Comparison of ENCODE assay signal across 12 mouse cellular contexts in genomic region chr4:85326052-85326451, GRCm38 (mm10).
"Had no signal": no experiment of that assay in that cellular context is flagged by ENCODE, and none has a peak within 500 bp of the region (broad histone marks: within the 10 kb centered on the region; RNA-seq: fewer than 3 reads in every experiment).

No protein-coding gene starts in this region.

- DNase-seq: kidney, adult 8-10 months; kidney, postnatal 25 days; lung, adult 2 months; lung, postnatal 4 days; midbrain, embryonic 14.5 days; thymus, postnatal 4 days had no signal

- ATAC-seq: lung, postnatal 0 days had no signal

- H3K4me3 ChIP-seq: limb, embryonic 10.5 days; liver, embryonic 15.5 days; midbrain, embryonic 10.5 days; neural tube, embryonic 13.5 days had no signal

- H3K4me2 ChIP-seq: liver, embryonic 11.5 days; liver, embryonic 15.5 days; neural tube, embryonic 13.5 days had no signal

- H3K9ac ChIP-seq: liver, embryonic 15.5 days; neural tube, embryonic 13.5 days had no signal

- H3K27ac ChIP-seq: limb, embryonic 10.5 days; liver, embryonic 15.5 days; midbrain, embryonic 10.5 days; neural tube, embryonic 13.5 days had no signal

- H3K27me3 ChIP-seq: liver, embryonic 15.5 days; neural tube, embryonic 13.5 days had no signal

- H3K36me3 ChIP-seq: limb, embryonic 10.5 days; liver, embryonic 15.5 days; midbrain, embryonic 10.5 days; neural tube, embryonic 13.5 days had no signal

- H3K9me3 ChIP-seq: limb, embryonic 10.5 days; liver, embryonic 15.5 days; midbrain, embryonic 10.5 days; neural tube, embryonic 13.5 days had no signal

- H3K4me1 ChIP-seq: limb, embryonic 10.5 days; liver, embryonic 15.5 days; midbrain, embryonic 10.5 days; neural tube, embryonic 13.5 days had no signal
